Mouse (Mus musculus): ENCODE measurements around the gene Naa38. TPM values are rescaled to one million over a fixed set of nuclear protein-coding genes. Genes with fewer than 3 reads are reported as not detected.

Naa38 gene
- total RNA-seq, 4 experiments from 2014 or later = 99.9 to 140 (median 114) TPM

DNA sequence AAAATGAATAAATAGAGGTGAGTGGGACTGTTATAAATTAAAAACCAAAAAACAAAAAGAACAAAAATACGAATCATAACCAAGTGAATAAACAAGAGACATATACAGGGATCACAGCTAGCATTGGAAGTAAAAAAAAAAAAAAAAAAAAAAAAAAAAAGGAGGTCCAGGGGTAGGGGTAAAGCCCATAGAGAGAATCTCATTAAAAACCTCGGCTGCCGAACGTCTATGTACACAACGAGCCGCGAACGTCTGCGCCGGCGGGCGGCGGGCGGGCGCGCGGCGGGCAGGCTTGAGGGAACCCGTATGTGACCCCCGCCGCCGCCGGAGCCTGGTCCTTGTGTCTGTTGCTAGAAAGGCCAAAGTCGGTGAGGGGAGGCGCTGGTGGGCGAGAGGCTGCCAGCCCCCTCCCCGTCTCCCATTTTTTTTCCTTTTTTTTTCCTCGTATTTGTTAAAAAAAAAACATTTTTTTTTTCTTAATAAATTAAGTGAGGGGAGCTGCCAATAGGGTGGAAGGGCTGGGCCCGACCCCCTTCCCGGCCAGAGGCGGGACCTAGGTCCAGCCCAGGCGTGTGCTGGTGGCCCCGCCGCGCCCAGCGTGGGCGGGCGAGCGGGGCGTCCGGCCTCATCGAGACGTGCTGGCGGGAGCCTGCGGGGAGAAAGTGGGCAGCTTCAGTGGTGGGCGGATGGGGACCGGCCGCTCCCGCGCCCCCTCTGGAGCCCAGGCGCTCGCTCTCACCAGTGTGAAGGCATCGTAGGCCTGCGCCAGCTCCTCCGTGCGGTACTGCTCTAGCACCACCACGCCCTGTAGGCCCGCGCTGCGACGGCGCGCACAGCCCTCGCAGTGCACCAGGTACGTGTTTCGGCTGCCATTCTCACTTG is 4.2 kb downstream of the Naa38 start:
- peak in 1 of 2 experiments; percentile 34 for DNase-seq (ENCODE audit: low spot score in 2 of 2)

DNA sequence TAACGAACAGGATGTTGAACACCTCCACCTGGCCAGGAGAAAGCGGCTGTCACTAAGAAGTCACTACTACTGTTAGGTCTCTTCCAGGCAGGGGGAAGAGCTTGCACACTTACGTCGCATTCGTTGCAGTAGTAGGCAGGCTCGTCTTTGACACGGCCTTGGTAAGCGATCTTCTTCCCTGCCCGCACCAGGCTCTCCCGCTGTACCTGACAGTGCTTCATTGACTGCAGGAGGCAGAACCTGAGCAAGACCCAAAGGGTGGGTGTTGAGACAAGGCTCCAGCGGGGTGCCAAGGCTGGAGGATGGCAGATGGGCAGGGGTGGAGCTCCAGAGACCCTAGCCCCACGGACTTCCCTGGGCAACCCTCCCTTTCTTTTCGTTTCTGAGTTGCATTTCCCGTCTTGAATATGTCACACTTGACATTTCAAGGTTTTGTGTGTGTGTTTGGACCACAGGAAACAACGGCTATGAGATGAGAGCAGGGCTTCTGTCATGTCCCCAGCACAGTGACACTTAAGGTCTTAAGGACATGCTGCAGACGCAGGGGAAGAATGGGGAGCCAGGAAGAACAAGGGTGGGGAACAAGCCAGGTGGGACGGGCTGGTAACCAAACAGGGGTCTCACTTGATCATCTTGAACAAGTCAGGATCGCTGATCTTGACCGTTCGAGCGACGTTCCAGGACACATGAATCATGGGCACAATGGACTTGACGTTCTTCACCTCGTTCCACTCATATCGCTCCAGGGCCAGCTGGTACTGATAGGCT is 5.0 kb downstream of the Naa38 start:
- peak in 1 of 2 experiments; percentile 30 for DNase-seq (ENCODE audit: low spot score in 2 of 2)

DNA sequence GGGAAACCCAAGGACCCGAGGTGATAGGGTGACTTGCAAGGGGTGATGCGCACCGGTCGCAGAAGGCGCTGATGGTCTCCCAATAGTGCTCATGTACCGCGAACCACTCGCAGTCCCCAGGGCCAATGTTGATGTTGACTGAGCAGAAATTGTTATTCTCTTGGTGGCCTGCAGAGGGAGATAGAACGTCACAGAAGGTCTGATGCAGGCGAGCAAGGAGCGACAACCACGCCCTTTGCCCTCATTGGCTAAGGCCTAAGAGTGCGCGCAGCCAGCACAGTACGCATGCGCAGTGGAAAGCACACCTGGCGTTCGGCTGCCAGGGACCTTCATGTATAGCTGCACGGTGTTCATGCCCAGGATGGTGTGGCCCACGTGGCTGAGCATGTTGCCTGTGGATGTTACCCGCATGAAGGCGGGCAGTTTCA is 5.9 kb downstream of the Naa38 start:
- DNase-seq (ENCODE audit: low spot score in 2 of 2) = peak in 1 of 2 experiments; percentile 92

DNA sequence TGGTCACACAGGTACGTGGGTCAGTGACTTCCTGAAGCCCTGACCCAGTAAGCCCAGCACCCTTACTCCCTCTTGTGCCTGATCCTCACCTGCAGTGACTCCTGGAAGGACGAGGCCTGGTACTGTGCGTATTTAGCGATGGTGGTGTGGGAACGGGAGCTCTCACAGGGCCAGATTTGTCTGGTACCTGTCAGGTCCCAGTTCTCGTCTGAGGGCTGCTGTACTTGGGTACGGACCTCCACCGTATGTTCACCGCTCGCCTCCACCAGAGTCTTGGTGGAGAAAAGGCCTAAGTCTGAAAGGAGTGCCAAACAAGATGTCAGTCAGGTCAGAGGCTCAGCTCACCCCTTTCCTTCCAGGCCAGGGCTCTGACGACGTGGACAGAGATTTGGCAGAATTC is 6.7 kb downstream of the Naa38 start:
- no peak for DNase-seq (ENCODE audit: low spot score in 2 of 2)

DNA sequence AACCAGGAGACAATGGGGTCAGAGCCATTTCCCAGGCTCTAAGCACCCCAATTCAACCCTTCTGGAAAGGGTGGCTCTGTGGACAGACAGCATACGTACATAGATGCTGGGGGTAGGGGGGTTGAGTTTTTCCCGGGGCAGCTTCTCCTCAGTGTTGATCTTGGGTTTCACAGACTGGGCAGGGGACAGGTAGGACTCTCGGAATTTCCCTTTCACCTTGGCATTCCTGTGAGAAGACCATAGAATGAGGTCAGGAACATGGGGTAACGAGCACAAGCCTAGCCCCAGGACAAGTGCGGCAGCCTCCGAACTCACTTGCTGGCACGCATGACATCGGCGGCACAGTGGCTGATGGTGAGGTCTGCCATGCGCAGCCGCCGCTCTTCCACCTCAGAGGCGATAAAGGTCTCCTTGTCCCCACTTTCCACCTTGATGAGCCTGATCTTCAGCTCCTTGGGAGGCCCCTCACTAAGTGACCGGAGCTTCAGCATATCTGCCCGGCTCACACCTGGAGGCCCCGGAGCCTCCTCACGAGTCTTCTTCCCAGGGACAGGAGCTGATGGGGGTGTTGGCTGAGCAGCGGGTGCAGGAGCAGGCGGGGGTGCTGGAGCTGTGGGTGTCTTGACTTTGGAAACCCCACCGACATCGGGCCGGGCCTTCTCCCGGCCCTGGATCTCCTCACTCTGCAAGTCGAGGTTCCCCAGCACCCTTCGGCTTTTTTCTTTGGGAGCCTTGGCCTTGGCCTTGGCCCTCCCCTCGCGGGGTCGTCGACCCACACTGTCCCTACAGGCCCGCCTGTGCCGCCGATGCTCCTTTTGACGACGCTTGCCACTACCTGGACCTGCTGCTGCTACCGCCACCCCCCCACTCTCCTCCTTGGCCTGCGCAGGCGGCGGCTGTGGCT is 8.7 kb downstream of the Naa38 start:
- peak in 1 of 2 experiments; percentile 14 for DNase-seq (ENCODE audit: low spot score in 2 of 2)

DNA sequence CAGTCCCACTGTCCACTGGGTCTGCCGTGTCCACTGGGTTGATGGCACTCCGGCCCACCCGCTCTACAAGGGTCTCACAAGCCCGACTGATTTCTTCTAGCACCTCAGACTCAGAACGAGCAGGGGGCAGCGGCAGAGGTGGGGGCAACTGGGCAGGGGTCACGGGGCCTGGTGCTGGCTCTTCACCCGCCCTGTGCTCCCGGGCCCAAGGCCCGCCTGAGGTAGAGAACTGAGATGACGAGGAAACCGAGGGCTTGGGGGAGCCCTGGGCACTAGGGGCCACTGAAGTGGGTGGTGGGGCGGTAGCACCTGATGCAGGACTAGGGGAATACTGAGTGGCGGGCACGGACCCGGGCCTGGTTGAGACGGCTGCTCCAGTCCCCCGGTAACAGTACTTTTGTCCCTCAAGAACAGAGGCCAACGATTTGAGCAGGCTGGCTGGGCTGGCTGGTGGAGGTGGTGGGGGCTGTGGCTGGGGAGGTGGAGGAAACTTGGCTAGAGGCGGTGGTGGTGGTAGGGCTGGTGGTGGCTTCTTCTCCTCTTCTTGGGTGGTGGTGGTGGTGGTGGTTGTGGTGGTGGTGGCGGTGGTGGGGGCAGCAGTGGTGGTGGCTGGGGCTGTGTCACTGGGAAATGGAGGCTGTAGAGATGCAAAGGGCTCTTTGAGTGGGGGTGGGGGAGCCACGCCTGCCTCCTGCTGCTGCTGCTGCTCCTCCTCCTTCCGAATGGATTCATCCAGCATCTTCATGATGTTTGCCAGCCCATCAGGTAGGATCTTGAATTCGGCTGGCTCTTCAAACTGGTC is 9.5 kb downstream of the Naa38 start:
- DNase-seq (ENCODE audit: low spot score in 2 of 2) = peak in 1 of 2 experiments; percentile 13

DNA sequence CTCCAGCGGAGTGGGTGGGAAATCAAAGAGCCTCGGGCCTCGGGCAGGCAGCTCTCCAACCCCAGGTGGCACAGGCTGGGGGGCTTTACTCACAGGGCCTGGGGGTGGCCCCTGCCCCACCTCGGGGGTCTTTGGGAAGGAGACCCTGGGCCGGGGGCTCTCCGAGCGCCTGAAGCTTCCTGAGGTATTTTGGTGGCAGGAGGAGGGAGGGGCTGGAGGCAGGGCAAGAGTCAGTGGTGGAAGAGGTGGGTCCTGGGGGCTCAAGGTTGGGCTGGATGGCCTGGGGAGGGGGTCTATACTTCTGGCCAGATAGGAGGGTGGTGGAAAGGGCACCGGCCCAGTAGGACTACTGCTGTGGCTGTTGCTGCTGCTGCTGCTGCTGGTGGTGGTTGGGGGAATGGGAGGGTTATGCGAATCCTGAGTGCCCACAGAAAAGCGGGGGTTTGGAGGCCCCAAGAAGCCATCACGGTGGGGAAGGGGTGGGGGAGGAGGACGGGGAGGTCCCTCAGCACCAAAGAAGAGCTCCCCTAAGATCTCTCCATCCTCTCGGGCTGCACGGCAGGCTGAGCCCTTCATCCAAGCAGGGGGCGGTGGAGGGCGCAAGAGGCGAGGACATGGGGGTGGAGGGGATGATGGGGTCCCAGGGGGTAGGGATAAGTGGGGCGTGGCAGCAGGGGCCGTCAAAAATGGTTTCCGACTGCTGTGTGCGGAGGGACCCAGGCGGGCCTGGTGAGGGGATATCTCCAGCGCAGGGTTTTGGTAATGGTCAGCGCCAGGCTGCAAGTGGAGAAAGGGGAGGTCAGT is 10.3 kb downstream of the Naa38 start:
- DNase-seq (ENCODE audit: low spot score in 2 of 2) = peak in 1 of 2 experiments; percentile 20

DNA sequence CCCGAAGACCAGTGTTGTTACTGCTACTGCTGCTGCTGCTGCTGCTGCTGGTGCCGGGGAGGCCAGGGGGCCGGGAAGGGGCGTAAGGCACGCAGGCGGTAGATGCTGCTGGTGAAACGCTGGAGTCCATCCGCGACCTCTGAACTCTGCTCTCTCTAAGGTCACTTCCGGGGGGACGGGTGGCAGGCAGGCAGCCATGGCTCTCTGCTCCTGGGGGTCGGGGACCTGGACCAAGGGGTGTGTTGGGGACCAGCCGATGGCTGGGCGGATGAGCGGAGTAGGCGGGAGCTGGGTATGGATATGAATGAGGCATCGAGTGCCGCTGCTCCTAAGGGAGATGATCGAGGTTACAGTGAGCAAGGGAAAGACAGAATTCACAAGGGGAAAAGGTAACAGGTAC is 11.0 kb downstream of the Naa38 start:
- DNase-seq (ENCODE audit: low spot score in 2 of 2) = peak in 1 of 2 experiments; percentile 22

DNA sequence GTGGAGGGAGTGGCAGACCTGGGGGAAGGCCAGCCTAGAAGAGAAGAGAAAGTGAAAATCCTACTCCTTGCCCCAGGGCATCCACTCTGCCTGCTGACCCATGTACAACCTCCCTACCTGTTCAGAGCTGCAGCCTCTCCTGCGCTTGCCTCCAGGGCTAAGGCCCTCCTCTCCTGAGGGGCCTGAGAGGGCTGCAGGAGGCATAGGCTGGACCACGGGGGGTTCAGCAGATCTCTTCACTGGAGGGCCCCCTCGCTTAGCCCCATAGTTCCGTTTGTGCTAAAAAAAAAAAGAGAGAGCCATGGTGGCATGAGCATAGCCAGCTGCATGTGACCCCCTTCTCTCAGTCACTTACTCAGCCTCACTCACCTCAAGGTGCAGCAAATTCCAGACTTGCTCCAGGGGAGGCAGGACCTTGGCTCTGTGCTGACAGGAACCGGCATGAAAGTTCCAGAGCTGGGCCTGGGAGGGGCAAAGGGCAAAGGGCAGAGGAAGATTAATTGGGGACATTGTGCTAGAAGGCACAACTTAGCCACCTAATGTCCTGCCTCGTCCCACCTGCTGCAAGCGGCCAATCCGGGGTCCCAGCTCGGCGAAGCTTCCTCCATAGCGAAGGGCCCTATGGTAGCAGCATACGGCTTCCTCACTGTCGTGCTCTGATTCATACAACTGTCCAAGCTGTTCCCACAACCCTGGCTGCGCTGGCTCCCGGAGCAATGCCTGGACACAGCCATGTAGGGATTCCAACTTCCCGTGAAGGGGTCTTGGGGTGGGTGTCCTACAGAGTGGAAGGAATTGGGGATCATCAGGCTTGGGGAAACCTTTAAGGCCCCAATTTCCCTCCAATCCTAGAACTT is 11.8 kb downstream of the Naa38 start:
- peak in 1 of 2 experiments; percentile 8 for DNase-seq (ENCODE audit: low spot score in 2 of 2)

DNA sequence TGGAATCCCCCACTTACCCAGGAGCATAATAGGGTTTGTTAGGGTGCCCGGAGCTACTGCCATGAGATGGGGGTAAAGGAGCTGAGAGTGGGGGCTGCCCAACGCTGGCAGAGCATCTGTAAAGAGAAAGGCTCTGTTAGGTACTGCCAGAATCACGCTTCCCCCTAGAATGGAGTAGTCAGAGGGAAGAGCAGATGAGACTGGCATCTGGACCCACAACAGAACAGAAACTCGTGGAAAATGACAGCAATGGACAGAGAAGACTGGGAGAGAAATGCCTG is 12.4 kb downstream of the Naa38 start:
- DNase-seq (ENCODE audit: low spot score in 2 of 2) = no peak

DNA sequence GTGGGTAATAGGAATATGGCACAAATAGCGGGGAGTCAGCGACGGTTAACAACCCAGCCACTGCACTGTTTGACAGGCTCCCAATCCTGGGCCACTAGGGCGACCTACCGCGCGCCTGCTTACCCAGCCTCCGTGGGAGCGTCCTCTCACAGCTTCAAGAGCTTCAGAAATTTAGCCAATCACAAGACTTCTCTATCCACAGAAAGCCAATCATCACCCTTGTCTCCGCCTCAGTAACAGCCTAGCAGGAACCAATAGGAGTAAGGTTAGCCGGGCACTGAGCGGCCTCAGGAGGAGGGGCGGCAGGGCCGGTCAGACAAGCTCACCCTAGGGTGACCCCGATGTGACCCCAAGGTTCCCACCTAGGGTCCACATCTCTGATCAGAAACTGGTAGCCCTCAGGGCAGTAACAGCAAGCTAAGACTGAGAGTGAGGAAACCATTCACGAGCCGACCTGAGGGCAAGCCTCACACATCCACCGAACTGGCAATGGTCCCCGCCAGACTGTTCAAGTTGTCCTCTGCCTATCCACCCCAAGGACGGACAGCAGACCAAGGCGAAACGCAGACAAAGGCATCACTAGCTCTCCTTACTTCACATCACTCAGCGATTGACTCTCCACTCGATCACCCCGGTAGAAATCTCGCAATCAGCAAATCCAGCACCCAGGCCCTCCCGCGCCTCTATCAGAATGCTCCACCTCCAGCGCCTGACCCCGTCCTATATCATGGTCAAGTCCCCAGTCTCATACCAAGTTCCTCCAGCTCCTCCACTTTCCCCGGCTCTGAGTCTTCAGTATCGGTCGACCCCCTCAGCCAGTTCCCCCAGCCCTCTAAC is 13.5 kb downstream of the Naa38 start:
- peak in 1 of 2 experiments; percentile 91 for DNase-seq (ENCODE audit: low spot score in 2 of 2)

DNA sequence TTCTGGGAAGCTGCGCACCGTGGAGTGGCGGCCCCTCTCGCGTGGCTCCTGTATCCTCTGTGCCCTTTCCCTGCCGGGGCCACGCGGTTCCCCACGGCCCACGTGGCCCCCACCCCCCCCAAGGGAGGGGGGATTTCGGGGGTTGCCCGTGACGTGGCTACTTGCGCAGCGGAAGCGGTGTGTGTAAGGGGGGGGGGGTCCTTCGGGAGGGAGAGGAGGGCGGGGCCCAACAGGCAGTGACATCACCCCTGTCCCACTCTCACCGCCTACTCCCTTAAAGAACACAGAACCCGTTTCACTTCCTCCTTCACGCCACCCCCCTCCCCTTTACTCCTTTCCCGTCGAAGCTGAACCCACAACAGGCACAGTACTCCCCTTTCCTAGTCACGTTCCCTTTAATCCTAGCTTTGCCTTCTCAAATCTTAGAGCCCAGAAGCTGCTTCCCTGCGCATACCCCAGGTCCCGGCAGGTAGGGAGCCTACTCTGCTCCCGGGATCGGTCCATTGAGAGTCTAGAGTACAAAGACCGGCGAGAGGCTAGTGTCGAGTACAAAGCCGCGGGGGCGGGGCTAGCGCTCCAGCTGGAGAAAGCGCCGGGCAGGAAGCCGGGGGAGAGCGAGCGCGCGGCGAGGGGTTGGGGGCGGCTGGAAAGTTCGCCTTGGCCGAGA is 14.2 kb downstream of the Naa38 start:
- peak in 1 of 2 experiments; percentile 81 for DNase-seq (ENCODE audit: low spot score in 2 of 2)

DNA sequence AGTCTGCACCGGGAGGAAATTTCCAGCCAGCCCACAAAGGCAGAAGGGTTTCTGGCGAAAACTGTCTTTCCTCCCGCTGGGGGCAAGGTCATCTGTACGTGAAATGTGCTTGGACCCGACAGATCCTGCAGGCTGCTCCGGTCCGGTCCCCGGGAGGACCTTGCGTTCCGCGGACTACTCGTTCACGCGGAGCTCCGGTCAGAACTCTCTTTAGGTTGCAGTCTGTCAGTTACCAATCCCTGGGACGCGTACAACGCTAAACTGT is 14.7 kb downstream of the Naa38 start:
- peak in 1 of 2 experiments; percentile 28 for DNase-seq (ENCODE audit: low spot score in 2 of 2)

DNA sequence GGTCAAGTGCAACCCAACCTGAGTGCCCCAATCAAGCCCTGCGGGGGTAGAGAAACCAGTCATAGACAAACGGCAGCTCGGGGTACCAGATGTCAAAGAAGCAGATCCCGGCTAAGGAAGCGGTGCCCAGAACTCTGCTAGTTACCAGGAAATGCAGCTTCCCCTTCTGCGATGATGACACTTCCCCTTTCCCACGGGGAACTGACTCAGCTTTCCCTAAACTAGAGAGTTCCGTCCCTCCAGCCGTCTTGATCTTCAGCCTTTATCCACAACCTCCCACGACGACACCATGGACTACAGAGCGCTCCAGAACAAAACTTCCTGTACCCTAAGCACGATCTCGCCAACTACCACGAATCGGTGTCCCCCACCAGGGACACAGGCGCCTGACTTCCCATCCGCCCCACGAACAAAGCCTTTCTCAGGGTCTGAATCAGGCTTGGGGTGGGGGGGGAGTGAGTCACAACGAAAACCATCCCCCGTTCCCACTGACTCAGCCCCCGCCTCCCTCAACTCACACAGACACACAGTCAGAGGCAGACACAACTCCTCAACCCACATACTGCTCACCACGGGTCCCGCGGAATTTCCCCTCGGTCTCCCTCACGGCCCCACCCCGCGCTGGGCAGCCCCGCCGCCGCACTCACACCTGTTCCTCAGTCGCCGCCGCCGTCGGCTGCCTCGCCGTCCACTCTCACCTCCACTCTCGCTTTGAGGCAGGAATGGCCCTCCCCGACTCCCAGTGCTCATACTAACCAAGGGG is 15.2 kb downstream of the Naa38 start:
- peak in 1 of 2 experiments; percentile 69 for DNase-seq (ENCODE audit: low spot score in 2 of 2)

DNA sequence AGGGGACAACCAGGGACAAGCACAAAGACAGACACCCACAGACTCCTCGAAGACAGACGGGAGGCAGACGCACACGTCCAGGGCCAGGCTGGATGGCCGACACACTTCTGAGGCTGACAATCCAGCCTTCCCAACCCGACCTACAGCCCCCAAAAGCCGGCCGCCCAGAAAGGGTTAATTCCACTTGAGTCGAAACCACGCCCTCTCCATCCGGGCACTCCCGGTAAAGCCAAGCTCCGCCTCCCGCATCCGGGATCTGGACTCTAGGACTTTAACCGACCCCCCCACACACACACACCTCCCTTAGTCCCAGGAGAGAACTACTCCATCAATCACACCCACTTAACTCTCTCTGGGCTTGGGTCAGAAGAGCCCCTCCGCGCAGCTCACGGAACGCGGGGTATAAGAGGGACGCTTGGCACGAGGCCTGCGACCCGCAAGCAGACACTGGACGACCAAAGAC is 15.8 kb downstream of the Naa38 start:
- DNase-seq (ENCODE audit: low spot score in 2 of 2) = peak; percentile 88 to 90

DNA sequence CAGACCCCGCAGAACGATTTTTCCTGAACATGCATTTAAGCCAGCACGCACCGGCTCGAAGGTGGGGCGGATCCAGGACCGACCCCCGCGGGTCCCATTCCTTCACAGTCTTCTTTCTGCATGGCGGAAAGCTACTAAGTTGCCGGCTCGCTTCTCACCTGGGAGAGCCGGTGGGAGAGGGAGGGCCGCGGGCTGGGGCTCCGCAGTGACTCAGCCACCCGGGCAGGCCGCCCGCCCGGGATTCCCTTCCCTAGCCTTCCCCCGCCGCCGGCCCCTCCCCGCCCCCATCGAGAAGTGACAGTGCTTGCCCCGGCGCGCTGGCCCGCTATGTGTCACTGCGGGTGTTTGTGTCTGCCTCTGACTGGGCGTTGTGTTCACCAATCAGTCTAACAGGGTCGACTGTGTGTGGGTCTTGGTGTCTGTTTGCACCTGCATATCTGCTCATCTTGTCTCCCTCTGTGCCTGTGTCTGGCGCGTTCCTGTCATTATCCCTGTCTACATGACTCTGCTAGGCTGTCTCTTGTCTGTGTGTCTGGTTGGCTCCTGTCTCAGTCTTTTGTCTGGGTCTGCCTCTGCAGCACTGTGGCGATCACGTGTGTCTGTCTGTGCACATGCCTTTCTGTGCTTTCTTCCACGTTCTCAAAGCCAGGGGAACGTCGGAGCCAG is 16.4 kb downstream of the Naa38 start:
- DNase-seq (ENCODE audit: low spot score in 2 of 2) = peak in 1 of 2 experiments; percentile 67
